In the genomic region with DNA sequence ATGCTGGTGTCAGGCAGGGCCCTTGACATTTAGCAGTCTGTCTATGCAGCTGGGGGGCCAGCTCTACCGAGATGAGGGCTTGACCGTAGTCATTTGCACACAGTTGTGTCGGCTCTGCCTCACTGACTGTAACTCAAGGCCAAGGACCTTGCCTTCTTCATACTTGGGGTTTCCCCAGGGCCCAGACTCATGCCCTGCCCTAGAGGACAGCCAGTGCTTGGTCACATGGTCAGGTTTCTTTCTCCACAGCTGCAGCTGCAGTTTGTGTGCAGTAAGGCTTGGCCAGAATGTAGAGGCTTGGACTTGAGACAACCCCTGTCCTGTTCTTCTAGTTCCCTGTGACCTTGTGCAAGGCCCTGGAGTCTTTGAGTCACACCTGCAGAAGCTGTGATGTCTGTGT, we compare ENCODE assay signal across 12 mouse cellular contexts.
DNase-seq lines count a peak whose midpoint lies in the region; ATAC-seq lines count a peak whose summit lies in the region.
"Had no signal": no experiment of that assay in that cellular context is flagged by ENCODE, and none has a peak within 500 bp of the region (broad histone marks: within the 10 kb centered on the region; RNA-seq: fewer than 3 reads in every experiment).

No protein-coding gene starts in this region.

- no peaks in the 10 kb centered on the region for H3K36me3 ChIP-seq in heart, embryonic 10.5 days
- H3K36me3 ChIP-seq in heart, embryonic 11.5 days (ENCODE audit: control insufficient read depth, insufficient read depth, low read length) = no peaks in the 10 kb centered on the region
- no peaks in the 10 kb centered on the region for H3K36me3 ChIP-seq in neural tube, embryonic 15.5 days
- H3K36me3 ChIP-seq in midbrain, embryonic 11.5 days (ENCODE audit: control insufficient read depth, insufficient read depth, low read length) = no peaks in the 10 kb centered on the region
- H3K36me3 ChIP-seq: liver, embryonic 13.5 days had no signal

- H3K4me1 ChIP-seq in heart, embryonic 10.5 days = peaks cover 42% of the 10 kb centered on the region
- H3K4me1 ChIP-seq in heart, embryonic 11.5 days (ENCODE audit: control insufficient read depth, insufficient read depth, low read length) = peaks cover 15% of the 10 kb centered on the region
- peaks cover 19% of the 10 kb centered on the region for H3K4me1 ChIP-seq in neural tube, embryonic 15.5 days
- peaks cover 10% of the 10 kb centered on the region for H3K4me1 ChIP-seq in midbrain, embryonic 11.5 days (ENCODE audit: control insufficient read depth, insufficient read depth, low read length)

- H3K9ac ChIP-seq in heart, embryonic 11.5 days (ENCODE audit: low read depth, low read length) = no peak overlapping the region
- H3K9ac ChIP-seq in neural tube, embryonic 15.5 days (replicated peaks) = no peak overlapping the region
- no peak overlapping the region for H3K9ac ChIP-seq in midbrain, embryonic 11.5 days (ENCODE audit: low read length)
- H3K9ac ChIP-seq: forebrain, embryonic 13.5 days; liver, embryonic 13.5 days had no signal

- no peak overlapping the region for H3K4me3 ChIP-seq in heart, embryonic 10.5 days
- no peak overlapping the region for H3K4me3 ChIP-seq in heart, embryonic 11.5 days (ENCODE audit: low read depth, low read length)
- H3K4me3 ChIP-seq in neural tube, embryonic 15.5 days (replicated peaks) = no peak overlapping the region
- H3K4me3 ChIP-seq in midbrain, embryonic 11.5 days (ENCODE audit: low read depth, low read length) = no peak overlapping the region
- H3K4me3 ChIP-seq: forebrain, embryonic 13.5 days; liver, embryonic 13.5 days had no signal

- no peak overlapping the region for H3K4me2 ChIP-seq in heart, embryonic 11.5 days
- H3K4me2 ChIP-seq in neural tube, embryonic 15.5 days = no peak overlapping the region
- no peak overlapping the region for H3K4me2 ChIP-seq in midbrain, embryonic 11.5 days
- H3K4me2 ChIP-seq: forebrain, embryonic 13.5 days; liver, embryonic 13.5 days had no signal

- H3K27ac ChIP-seq in heart, embryonic 10.5 days = peak overlapping the region; percentile 11; the same call in 1 of the 2 replicates
- H3K27ac ChIP-seq in heart, embryonic 11.5 days (ENCODE audit: low read depth, low read length) = no peak overlapping the region
- H3K27ac ChIP-seq in neural tube, embryonic 15.5 days (replicated peaks) = no peak overlapping the region
- no peak overlapping the region for H3K27ac ChIP-seq in midbrain, embryonic 11.5 days (ENCODE audit: low read depth, low read length)
- H3K27ac ChIP-seq: forebrain, embryonic 13.5 days; hindbrain, postnatal 0 days; liver, embryonic 13.5 days had no signal

- H3K9me3 ChIP-seq in heart, embryonic 10.5 days = no peaks in the 10 kb centered on the region
- no peaks in the 10 kb centered on the region for H3K9me3 ChIP-seq in heart, embryonic 11.5 days (replicated peaks; ENCODE audit: control insufficient read depth, low read length)
- H3K9me3 ChIP-seq in neural tube, embryonic 15.5 days (replicated peaks) = no peaks in the 10 kb centered on the region
- H3K9me3 ChIP-seq in midbrain, embryonic 11.5 days (ENCODE audit: control insufficient read depth, low read length) = no peaks in the 10 kb centered on the region
- H3K9me3 ChIP-seq: forebrain, embryonic 13.5 days; liver, embryonic 13.5 days had no signal

- WGBS in heart, embryonic 10.5 days = 76% methylated on average over 3 of the region's 3 CpGs
- 73% methylated on average over 3 of the region's 3 CpGs for WGBS in heart, embryonic 11.5 days (ENCODE audit: insufficient replicate concordance)
- 90% methylated on average over 3 of the region's 3 CpGs for WGBS in neural tube, embryonic 15.5 days
- WGBS in midbrain, embryonic 11.5 days = 91% methylated on average over 3 of the region's 3 CpGs

- peaks cover 10% of the 10 kb centered on the region; the same call in 1 of the 2 replicates for H3K27me3 ChIP-seq in heart, embryonic 10.5 days (ENCODE audit: insufficient read depth, poor library complexity, severe bottlenecking)
- H3K27me3 ChIP-seq in heart, embryonic 11.5 days (ENCODE audit: control insufficient read depth, insufficient read depth, low read length) = no peaks in the 10 kb centered on the region
- H3K27me3 ChIP-seq in neural tube, embryonic 15.5 days (replicated peaks) = no peaks in the 10 kb centered on the region
- H3K27me3 ChIP-seq in midbrain, embryonic 11.5 days (ENCODE audit: control insufficient read depth, insufficient read depth, low read length) = no peaks in the 10 kb centered on the region
- H3K27me3 ChIP-seq: forebrain, embryonic 13.5 days; liver, embryonic 13.5 days had no signal

- DNase-seq in heart, embryonic 10.5 days (ENCODE audit: low spot score) = no peak
- DNase-seq in 416B (ENCODE audit: low read depth) = peak; percentile 45
- peak; percentile 44 for DNase-seq in adrenal gland, postnatal 25 days
- DNase-seq in kidney, postnatal 25 days = peak; percentile 35 to 80
- no peak for DNase-seq in midbrain, embryonic 11.5 days (ENCODE audit: low spot score, missing footprints)
- DNase-seq: cerebellum, postnatal 14 days; liver, embryonic 13.5 days had no signal

- ATAC-seq in heart, embryonic 11.5 days (replicated peaks; ENCODE audit: insufficient number of reproducible peaks, low FRiP score, low TSS enrichment) = no peak
- no peak for ATAC-seq in megakaryocyte-erythroid progenitor cell, adult 5-6 weeks (replicated peaks; ENCODE audit: low FRiP score, low TSS enrichment, poor library complexity, severe bottlenecking)
- ATAC-seq in neural tube, embryonic 15.5 days (ENCODE audit: low FRiP score) = no peak
- no peak for ATAC-seq in midbrain, embryonic 11.5 days (ENCODE audit: low FRiP score)
- ATAC-seq: forebrain, embryonic 13.5 days; hindbrain, postnatal 0 days had no signal

Comparison
In these comparisons a context has a peak if more than half of its experiments do, and no peak if none do; other contexts are left out.
1. DNase-seq: peak in 416B (single experiment), adrenal gland, postnatal 25 days (single experiment) and kidney, postnatal 25 days (2 of 2); none in heart, embryonic 10.5 days (single experiment) and midbrain, embryonic 11.5 days (single experiment).